Mouse (Mus musculus) megakaryocyte-erythroid progenitor cell, adult 5 weeks (primary cell): Measurements from ENCODE around the gene Prr5l. TPM values are rescaled to one million over a fixed set of nuclear protein-coding genes. Genes with fewer than 3 reads are reported as not detected.

ENCODE experiments used
- polyA plus RNA-seq: library from polyadenylated mRNA; stranded (reverse); fragments of >175 nt; gene quantifications from 2 replicates; pipeline ENCODE4 v1.2.3, GENCODE M21; 2012

Prr5l gene
- 0.71 and 0.80 TPM in 2 replicates for polyA plus RNA-seq

DNA sequence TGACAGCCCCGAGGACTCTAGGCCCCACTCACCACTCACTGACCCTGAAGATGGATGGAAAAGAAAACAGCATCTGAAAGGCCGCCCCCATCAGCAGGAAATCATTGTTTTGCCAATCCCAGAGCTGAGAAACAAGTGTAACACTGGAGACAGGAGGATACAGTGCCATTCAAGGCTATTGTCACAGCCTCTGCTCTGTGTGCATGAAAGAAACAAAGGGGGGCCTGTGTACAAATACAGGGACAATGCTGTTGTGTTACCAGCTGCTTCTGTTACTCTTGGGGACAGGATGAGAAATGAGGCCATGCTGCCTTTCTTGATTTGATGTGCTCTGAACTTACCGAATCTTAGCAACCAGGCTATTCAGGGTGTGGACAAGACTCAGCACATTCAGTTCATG, at the start of gene Prr5l:
Gene Prr5l, minus strand, starts transcription at position 30 of the 400 bp plus-strand sequence.

DNA sequence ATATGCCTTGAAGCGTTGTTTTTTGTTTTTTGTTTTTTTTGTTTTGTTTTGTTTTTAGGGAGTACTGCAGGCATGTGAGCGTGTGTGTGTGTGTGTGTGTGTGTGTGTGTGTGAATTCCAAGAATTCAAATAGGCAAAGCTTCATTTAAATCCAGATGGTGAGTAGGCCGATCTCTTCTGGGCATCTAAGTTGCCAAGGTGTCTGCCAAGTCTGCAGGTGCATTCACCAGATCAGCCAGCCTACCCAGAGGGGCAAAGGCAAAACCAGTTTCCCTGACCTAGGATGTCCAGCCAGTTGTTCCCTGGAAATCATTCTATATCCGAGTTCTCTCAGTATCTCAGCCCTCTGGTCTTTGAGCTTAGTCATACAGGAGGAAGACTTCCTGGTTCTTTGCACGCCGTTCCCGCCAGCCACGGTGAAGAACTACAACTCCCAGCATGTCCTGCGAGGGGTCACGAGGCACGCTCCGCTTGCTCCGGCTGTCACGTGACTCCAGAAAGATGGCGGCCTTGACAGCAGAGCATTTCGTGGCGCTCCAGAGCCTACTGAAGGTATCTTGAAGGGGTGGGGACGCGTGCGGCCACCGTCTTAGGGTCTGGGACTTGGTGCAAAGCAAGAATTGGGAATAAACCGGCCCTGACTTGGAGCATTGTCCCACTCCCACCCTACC, 3.1 kb upstream of the Prr5l start, which contains the start of gene Commd9:
Gene Commd9, plus strand, starts transcription at position 480 of the 671 bp plus-strand sequence.

DNA sequence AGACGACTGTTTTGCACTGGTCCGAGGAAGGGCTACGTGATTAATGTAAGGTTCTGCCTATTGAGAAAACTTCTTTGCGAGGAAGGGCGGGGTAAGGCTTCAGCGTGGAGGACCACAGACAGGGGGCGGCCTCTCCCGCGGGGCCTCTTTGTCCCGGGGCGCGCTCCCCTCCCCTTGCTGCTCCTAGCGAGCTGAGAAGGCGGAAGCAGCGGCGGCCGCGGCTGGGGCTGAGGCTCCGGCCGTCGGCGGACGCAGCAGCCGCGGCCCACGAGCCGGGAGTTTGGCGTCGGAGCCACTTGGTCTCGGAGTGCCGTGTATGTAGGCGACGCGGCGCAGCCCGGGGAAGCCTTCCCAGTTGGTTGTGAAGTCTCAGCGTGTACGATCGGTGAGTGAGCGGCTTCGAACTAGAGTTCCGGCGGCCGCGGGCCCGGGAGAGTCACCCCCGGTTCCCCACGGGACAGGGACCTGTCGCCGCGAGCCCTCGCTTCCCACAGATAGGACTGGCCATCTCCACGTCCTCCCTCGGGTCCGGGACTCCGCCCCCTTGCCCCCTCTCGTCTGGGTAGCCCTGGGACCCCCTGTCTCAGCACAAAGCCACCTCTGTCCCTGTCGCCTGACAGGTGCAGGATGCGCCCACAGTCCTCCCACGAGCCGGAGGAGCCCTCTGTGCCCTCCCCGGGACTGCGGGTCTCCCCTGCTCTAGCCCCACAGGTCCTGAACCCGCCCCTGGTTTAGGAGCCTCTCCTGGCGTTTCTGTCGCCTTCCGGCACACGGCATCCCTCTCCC, 204.4 kb downstream of the Prr5l start, which contains the start of gene Traf6:
Gene Traf6, plus strand, starts transcription at position 194 of the 786 bp plus-strand sequence.

Other genes starting within 250 kb of the Prr5l start
- 0.03 and 0.09 TPM in 2 replicates for gene Rag1, start 233.5 kb downstream of the Prr5l start, polyA plus RNA-seq
- 2.8 and 2.9 TPM in 2 replicates for gene B230118H07Rik, start 233.5 kb downstream of the Prr5l start, polyA plus RNA-seq
- 3.1 and 3.2 TPM in 2 replicates for gene Traf6, start 204.6 kb downstream of the Prr5l start, polyA plus RNA-seq
- 25.9 and 26.5 TPM in 2 replicates for gene Commd9, start 3.2 kb upstream of the Prr5l start, polyA plus RNA-seq